Mouse (Mus musculus) heart, embryonic 10.5 days (tissue): Measurements from ENCODE around the gene Taf13. TPM values are rescaled to one million over a fixed set of nuclear protein-coding genes. Genes with fewer than 3 reads are reported as not detected.

Experiments
- DNase-seq: peaks from one replicate; pipeline ENCODE4 v3.0.0-alpha.2; 2017; ENCODE audit warnings: low spot score
- H3K27ac ChIP-seq: fragments of 300-500 bp; sonication (generic); 2 replicates; pipeline ENCODE4 v1.5.1; 2016; ENCODE audit warnings: mild to moderate bottlenecking
- H3K27me3 ChIP-seq: fragments of 300-500 bp; sonication (generic); 2 replicates; pipeline ENCODE4 v1.6.1; 2016; ENCODE audit warnings: mild to moderate bottlenecking; ENCODE audit not compliant: poor library complexity, insufficient read depth, severe bottlenecking
- H3K36me3 ChIP-seq: fragments of 300-500 bp; sonication (generic); 2 replicates; pipeline ENCODE4 v1.6.1; 2016; ENCODE audit warnings: mild to moderate bottlenecking, moderate library complexity
- H3K4me1 ChIP-seq: fragments of 300-500 bp; sonication (generic); 2 replicates; pipeline ENCODE4 v1.6.1; 2016; ENCODE audit warnings: mild to moderate bottlenecking
- H3K4me3 ChIP-seq: fragments of 300-500 bp; sonication (generic); 2 replicates; pipeline ENCODE4 v1.5.1; 2016; ENCODE audit warnings: mild to moderate bottlenecking, moderate library complexity
- H3K9me3 ChIP-seq: fragments of 300-500 bp; sonication (generic); 2 replicates; pipeline ENCODE4 v1.6.1; 2016; ENCODE audit warnings: mild to moderate bottlenecking, moderate library complexity
- WGBS: fragments of 180-500 bp; shearing (Covaris S2); methylation state at CpG from one replicate; pipeline ENCODE4 v1.1.7; 2016; 5-methylcytosine and 5-hydroxymethylcytosine counted together
- polyA plus RNA-seq: library from polyadenylated mRNA; unstranded; fragments of >200 nt; fragmentation: Nextera tagmentation; extraction: Ambion mirVana; gene quantifications from 2 replicates; pipeline ENCODE4 v1.2.1, GENCODE M21; 2016

Gene Taf13
- 32.6 and 35.6 TPM in 2 replicates for polyA plus RNA-seq

GRCm38 (mm10) chr3:108571443-108572294, at the start of gene Taf13:
Gene Taf13 (plus strand): TSS chr3:108571698.
- H3K9me3 ChIP-seq: no peaks in the 10 kb centered on the region
- peaks cover 6% of the 10 kb centered on the region; the same call in 1 of the 2 replicates for H3K4me1 ChIP-seq
- no peaks in the 10 kb centered on the region for H3K27me3 ChIP-seq
- H3K4me3 ChIP-seq: peak within 1 kb of the TSS; percentile 85
- peak; percentile 98 for DNase-seq
- peak within 1 kb of the TSS; percentile 92 for H3K27ac ChIP-seq
- WGBS: 2% methylated on average over 42 of the region's 42 CpGs
- 0 out of 2 replicates have a peak, but pooled peaks cover 5% of the 10 kb centered on the region for H3K36me3 ChIP-seq

DNA sequence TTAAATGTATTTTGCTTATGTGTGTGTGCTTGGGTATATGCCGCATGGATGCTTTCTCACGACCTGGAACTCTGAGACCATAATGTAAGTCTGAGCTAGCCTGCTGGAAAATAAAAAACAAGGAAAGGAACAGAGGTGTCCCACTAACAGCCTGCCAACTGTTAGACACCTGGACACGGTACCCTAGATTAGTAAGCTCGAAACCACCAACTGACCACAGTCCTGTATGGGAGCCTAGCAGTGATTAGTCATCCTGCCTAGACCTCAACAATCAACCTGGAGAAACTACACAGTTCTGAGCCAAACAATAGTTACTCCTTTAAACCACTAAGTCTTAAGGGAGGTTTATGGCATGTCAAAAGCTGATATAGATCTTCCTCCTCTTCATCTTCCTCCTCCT, 48.1 kb upstream of the Taf13 start:
- Histone ChIP-seq H3K4me3 (no peak overlapping the region), H3K27ac (no peak overlapping the region), H3K27me3 (no peaks in the 10 kb centered on the region), H3K4me1 (no peaks in the 10 kb centered on the region), H3K36me3 (no peaks in the 10 kb centered on the region), H3K9me3 (no peaks in the 10 kb centered on the region)
- WGBS: 85% methylated on average over 4 of the region's 4 CpGs
- DNase-seq: peak; percentile 17

- Histone ChIP-seq H3K4me3 (no peak overlapping the region), H3K4me1 (peaks cover 8% of the 10 kb centered on the region), H3K9me3 (no peaks in the 10 kb centered on the region), H3K27ac (no peak overlapping the region), H3K27me3 (no peaks in the 10 kb centered on the region), H3K36me3 (no peaks in the 10 kb centered on the region)
- no peak for DNase-seq
- WGBS: 89% methylated on average over 8 of the region's 8 CpGs
These were observed 43.0 kb upstream of the Taf13 start for GRCm38 (mm10) chr3:108528489-108528888.

GRCm38 (mm10) chr3:108533114-108533885, 38.2 kb upstream of the Taf13 start:
- DNase-seq: peak; percentile 48
- no peak overlapping the region for H3K4me3 ChIP-seq
- 49% methylated on average over 9 of the region's 9 CpGs for WGBS
- peaks cover 22% of the 10 kb centered on the region for H3K4me1 ChIP-seq
- H3K9me3 ChIP-seq: no peaks in the 10 kb centered on the region
- H3K27ac ChIP-seq: no peak overlapping the region
- H3K36me3 ChIP-seq: no peaks in the 10 kb centered on the region
- peaks cover 25% of the 10 kb centered on the region for H3K27me3 ChIP-seq

DNA sequence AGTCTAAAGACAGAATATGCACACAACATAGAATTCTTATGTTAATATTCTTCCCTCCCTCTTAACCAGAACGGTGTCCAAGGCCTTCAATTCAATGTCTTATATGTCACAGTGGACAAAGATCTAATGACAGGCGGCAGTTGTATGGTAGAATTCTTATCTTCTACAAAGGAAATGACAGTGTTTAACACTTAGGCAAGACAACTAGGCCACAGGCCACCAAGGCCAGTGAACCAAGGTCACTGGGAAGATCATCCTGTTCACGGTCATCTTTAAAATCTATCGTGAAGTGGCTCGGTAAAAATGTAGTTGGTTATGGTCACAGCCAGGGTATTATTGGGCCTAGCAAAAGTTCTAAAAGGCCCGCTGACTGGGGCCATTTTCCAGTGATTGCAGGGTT, 37.5 kb upstream of the Taf13 start, which contains the start of gene 1700013F07Rik:
Gene 1700013F07Rik, plus strand, starts transcription at position 200 of the 400 bp plus-strand sequence.
- peaks cover 30% of the 10 kb centered on the region for H3K27me3 ChIP-seq
- H3K4me3 ChIP-seq: no peak within 1 kb of the TSS
- whole genome bisulfite sequencing: 74% methylated on average over 6 of the region's 6 CpGs
- no peak within 1 kb of the TSS for H3K27ac ChIP-seq
- no peaks in the 10 kb centered on the region for H3K36me3 ChIP-seq
- no peaks in the 10 kb centered on the region for H3K9me3 ChIP-seq
- H3K4me1 ChIP-seq: peaks cover 22% of the 10 kb centered on the region
- peak; percentile 25 for DNase-seq

GRCm38 (mm10) chr3:108535896-108536516, 35.5 kb upstream of the Taf13 start:
- Histone ChIP-seq H3K9me3 (no peaks in the 10 kb centered on the region), H3K4me3 (peak overlapping the region; percentile 60), H3K4me1 (peaks cover 22% of the 10 kb centered on the region), H3K27me3 (peaks cover 30% of the 10 kb centered on the region), H3K36me3 (no peaks in the 10 kb centered on the region), H3K27ac (0 out of 2 replicates have a peak overlapping the region, but pooled peaks have one; percentile 29)
- WGBS: 5% methylated on average over 15 of the region's 15 CpGs
- no peak for DNase-seq

GRCm38 (mm10) chr3:108536517-108537260, 34.8 kb upstream of the Taf13 start, which contains the start of gene 5330417C22Rik:
Gene 5330417C22Rik (minus strand): TSS chr3:108536536.
- H3K4me3 ChIP-seq: peak within 1 kb of the TSS; percentile 60
- peaks cover 22% of the 10 kb centered on the region for H3K4me1 ChIP-seq
- peaks cover 30% of the 10 kb centered on the region for H3K27me3 ChIP-seq
- no peaks in the 10 kb centered on the region for H3K36me3 ChIP-seq
- H3K9me3 ChIP-seq: no peaks in the 10 kb centered on the region
- DNase-seq: no peak
- 3% methylated on average over 35 of the region's 35 CpGs for WGBS
- 0 out of 2 replicates have a peak within 1 kb of the TSS, but pooled peaks have one; percentile 29 for H3K27ac ChIP-seq

GRCm38 (mm10) chr3:108537303-108537702, 34.2 kb upstream of the Taf13 start:
- DNase-seq: peak; percentile 92
- no peak overlapping the region for H3K27ac ChIP-seq
- 5% methylated on average over 17 of the region's 17 CpGs for WGBS
- H3K9me3 ChIP-seq: no peaks in the 10 kb centered on the region
- H3K36me3 ChIP-seq: no peaks in the 10 kb centered on the region
- peaks cover 30% of the 10 kb centered on the region for H3K27me3 ChIP-seq
- H3K4me3 ChIP-seq: peak overlapping the region; percentile 42
- H3K4me1 ChIP-seq: peaks cover 22% of the 10 kb centered on the region

DNA sequence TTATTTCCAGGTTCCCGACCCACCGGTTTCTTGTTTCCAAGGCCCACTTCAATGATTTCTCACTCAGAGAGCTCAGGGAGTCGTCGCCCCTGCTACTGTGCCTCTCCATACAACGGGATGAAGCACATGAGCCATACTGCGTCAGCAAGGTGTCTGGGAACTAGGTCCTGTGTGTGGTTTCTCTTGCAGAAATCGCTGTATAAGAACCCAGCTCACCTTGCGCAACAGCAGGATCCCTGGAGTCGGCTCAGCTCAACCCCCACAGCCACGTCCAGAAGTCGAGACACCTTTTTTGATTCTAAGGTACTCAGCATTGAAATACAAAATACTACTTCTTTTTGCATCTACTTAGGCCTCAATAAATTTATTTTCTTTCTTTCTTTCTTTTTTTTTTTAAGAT, 29.2 kb upstream of the Taf13 start:
- no peaks in the 10 kb centered on the region for H3K36me3 ChIP-seq
- peaks cover 4% of the 10 kb centered on the region; the same call in 1 of the 2 replicates for H3K4me1 ChIP-seq
- H3K9me3 ChIP-seq: no peaks in the 10 kb centered on the region
- no peak for DNase-seq
- H3K27ac ChIP-seq: no peak overlapping the region
- H3K27me3 ChIP-seq: peaks cover 8% of the 10 kb centered on the region; the same call in 1 of the 2 replicates
- 80% methylated on average over 11 of the region's 11 CpGs for WGBS
- H3K4me3 ChIP-seq: no peak overlapping the region

DNA sequence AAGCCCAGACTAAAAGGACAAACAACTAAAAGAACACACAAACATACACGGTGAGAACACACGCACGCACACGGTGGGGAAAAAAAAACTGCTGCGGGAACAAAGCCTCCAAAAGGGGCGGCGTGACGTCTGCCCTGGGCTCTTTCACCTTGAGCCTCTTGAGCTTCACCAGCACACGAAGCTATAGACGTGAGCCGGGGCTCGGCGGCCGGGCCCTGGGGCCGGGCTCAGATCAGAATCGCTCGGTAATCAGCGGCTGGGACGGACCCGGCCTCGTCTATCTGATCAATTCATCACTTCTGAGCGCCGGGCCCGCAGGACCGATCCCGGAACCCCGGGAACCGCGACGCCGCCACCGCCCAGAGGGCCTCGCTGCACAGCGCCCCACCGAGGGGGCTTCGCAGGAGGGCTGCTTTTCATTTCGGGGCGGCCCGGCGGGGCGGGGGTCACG, 17.4 kb upstream of the Taf13 start:
- H3K4me3 ChIP-seq: peak overlapping the region; percentile 87
- peaks cover 24% of the 10 kb centered on the region for H3K36me3 ChIP-seq
- peak; percentile 79 for DNase-seq
- H3K27ac ChIP-seq: peak overlapping the region; percentile 97
- H3K4me1 ChIP-seq: peaks cover 5% of the 10 kb centered on the region; the same call in 1 of the 2 replicates
- H3K9me3 ChIP-seq: no peaks in the 10 kb centered on the region
- no peaks in the 10 kb centered on the region for H3K27me3 ChIP-seq
- WGBS: under 1% methylated on average over 40 of the region's 42 CpGs

DNA sequence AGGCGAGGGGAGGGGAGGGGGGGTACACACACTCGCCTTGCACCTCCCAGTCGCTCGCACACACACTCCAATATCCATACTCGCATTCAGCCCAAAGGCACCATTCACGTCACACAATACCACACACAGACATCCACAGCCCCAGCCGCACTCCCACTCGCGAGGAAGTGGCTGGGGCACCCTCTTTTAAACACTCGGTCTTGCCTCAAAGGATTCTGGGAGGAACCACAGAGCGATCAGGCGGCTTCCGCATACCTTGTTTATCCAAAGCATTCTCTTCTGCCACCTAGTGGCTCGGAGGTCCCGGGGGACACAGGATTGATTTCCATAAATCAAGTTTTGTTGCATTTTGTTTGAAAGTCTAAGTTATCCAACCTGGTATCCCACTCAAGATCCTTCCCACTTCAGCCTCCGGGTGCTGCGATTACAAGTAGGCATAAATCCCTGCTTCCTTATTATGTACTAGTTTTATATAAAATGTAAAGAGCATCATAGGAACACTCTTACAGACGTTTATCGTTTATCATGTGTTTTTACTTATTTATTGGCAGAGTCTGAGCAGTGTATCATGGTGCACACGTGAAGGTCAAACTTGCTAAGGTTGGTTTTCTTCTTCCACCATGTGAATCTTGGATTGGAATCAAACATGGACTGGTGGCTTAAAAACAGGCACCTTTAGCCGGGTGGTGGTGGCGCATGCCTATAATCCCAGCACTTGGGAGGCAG, 16.7 kb upstream of the Taf13 start:
- WGBS: 17% methylated on average over 21 of the region's 22 CpGs
- peak; percentile 96 for DNase-seq
- Histone ChIP-seq H3K27me3 (no peaks in the 10 kb centered on the region), H3K4me3 (peak overlapping the region; percentile 87), H3K27ac (peak overlapping the region; percentile 97), H3K36me3 (peaks cover 29% of the 10 kb centered on the region), H3K9me3 (no peaks in the 10 kb centered on the region), H3K4me1 (peaks cover 5% of the 10 kb centered on the region; the same call in 1 of the 2 replicates)
